Mouse (Mus musculus) liver, postnatal 0 days (tissue): ENCODE measurements at regions not wholly inside any gene's neighbourhood (a gene's known extent, or its start where the extent isn't known, plus 50 kb on each side); places are given as distances from the start of the nearest gene placed in this dataset.

ENCODE experiments used
- ATAC-seq: fragments of 200-750 bp; cut with Nextera tagmentation; 2 replicates; pipeline ENCODE4 v1.8.0; 2017; ENCODE audit warnings: mild to moderate bottlenecking, moderate library complexity
- DNase-seq: peaks from one replicate; pipeline ENCODE4 v3.0.0-alpha.2; 2016
- H3K27ac ChIP-seq: fragments of 300-500 bp; sonication (generic); 2 replicates; pipeline ENCODE4 v1.5.1; 2014; ENCODE audit warnings: antibody characterized with exemption, moderate library complexity, mild to moderate bottlenecking, low read depth
- H3K27me3 ChIP-seq: fragments of 300-500 bp; sonication (generic); 2 replicates; pipeline ENCODE4 v1.6.1; 2014; ENCODE audit warnings: low read length, control low read depth, mixed read lengths; ENCODE audit not compliant: insufficient read depth
- H3K36me3 ChIP-seq: fragments of 300-500 bp; sonication (generic); replicated peaks from 2 replicates; pipeline ENCODE4 v1.6.1; 2014; ENCODE audit warnings: mild to moderate bottlenecking, control low read depth, low read length, moderate library complexity, mixed read lengths; ENCODE audit not compliant: insufficient read depth
- H3K4me1 ChIP-seq: fragments of 300-500 bp; sonication (generic); 2 replicates; pipeline ENCODE4 v1.6.1; 2014; ENCODE audit warnings: antibody characterized with exemption, mild to moderate bottlenecking, control low read depth; ENCODE audit not compliant: insufficient read depth
- H3K4me2 ChIP-seq: fragments of 300-500 bp; sonication (generic); 2 replicates; pipeline ENCODE4 v1.6.1; 2014; ENCODE audit warnings: low read depth, mild to moderate bottlenecking, low read length, moderate library complexity, mixed read lengths
- H3K4me3 ChIP-seq: fragments of 300-500 bp; sonication (generic); 2 replicates; pipeline ENCODE4 v1.5.1; 2014; ENCODE audit warnings: low read depth, low read length
- H3K9ac ChIP-seq: fragments of 300-500 bp; sonication (generic); replicated peaks from 2 replicates; pipeline ENCODE4 v1.6.1; 2014; ENCODE audit warnings: mild to moderate bottlenecking, moderate library complexity
- H3K9me3 ChIP-seq: fragments of 300-500 bp; sonication (generic); 2 replicates; pipeline ENCODE4 v1.6.1; 2016; ENCODE audit warnings: mild to moderate bottlenecking, control low read depth, low read length, mixed read lengths
- CTCF ChIP-seq: sonication (generic); IDR thresholded peaks from 2 replicates; pipeline ENCODE4 v1.5.1; 2016; ENCODE audit warnings: antibody characterized with exemption, low read depth
- EP300 ChIP-seq: IDR thresholded peaks from 2 replicates; pipeline ENCODE4 v1.6.1; 2016; ENCODE audit warnings: antibody characterized with exemption, low read depth, mild to moderate bottlenecking
- WGBS: fragments of 180-500 bp; shearing (Covaris S2); extraction: QIAGEN DNeasy Blood & Tissue Kit; methylation state at CpG from one replicate; pipeline ENCODE4 v1.1.7; 2014; ENCODE audit not compliant: insufficient replicate concordance; 5-methylcytosine and 5-hydroxymethylcytosine counted together

DNA sequence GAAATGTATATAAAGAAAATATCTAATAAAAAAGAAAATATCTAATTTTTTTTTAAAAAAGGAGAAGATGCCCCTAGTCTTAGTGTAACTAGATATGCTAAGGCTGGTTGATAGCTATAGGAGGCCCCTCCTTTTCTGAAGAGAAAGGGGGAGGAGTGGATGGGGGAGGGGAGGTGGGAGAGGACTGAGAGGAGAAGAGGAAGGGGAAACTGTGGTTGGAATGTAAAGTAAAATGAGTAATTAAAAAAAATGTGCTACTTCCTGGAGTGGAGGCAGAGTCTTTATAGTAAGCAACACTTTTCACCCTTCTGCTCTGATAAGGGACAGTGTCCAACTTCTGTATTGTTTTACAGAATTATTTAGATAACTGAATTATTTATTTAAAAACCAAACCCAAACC, 513.6 kb upstream of the Fam160b2 start:
- Histone ChIP-seq H3K36me3 (no peaks in the 10 kb centered on the region), H3K27ac (no peak overlapping the region), H3K27me3 (no peaks in the 10 kb centered on the region), H3K4me3 (no peak overlapping the region), H3K4me2 (no peak overlapping the region), H3K4me1 (no peaks in the 10 kb centered on the region), H3K9ac (no peak overlapping the region), H3K9me3 (no peaks in the 10 kb centered on the region)
- no peak for ATAC-seq
- no peak for TF ChIP-seq EP300
- TF ChIP-seq CTCF: no peak
- no peak for DNase-seq

GRCm38 (mm10) chr14:71104617-71105016, 505.0 kb upstream of the Fam160b2 start:
- H3K9ac ChIP-seq: no peak overlapping the region
- H3K9me3 ChIP-seq: no peaks in the 10 kb centered on the region
- ATAC-seq: no peak
- no peaks in the 10 kb centered on the region for H3K4me1 ChIP-seq
- H3K36me3 ChIP-seq: no peaks in the 10 kb centered on the region
- H3K27me3 ChIP-seq: no peaks in the 10 kb centered on the region
- H3K4me3 ChIP-seq: no peak overlapping the region
- TF ChIP-seq EP300: no peak
- no peak for TF ChIP-seq CTCF
- no peak overlapping the region for H3K4me2 ChIP-seq
- no peak overlapping the region for H3K27ac ChIP-seq
- DNase-seq: no peak

DNA sequence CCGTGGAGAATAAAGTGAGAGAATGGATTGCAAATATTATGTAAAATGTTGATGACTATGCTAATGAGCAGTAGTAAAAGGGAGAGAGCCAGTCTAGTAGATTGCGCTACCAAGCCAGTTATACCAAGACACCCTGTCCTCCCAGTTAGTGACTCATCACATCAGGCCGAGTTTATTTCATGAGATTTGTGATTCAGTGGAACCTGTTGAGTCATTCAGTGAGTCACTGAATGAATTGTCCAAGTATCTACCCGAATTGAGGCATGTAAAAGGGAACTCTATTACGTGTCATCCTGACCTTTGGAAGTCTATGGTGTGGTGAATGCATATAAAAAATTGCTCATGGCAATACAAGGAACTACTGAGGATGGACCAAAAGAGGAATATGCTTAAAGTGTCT, 504.3 kb upstream of the Fam160b2 start:
- ATAC-seq (no peak), DNase-seq (no peak)
- Histone ChIP-seq H3K4me3 (no peak overlapping the region), H3K9me3 (no peaks in the 10 kb centered on the region), H3K9ac (no peak overlapping the region), H3K36me3 (no peaks in the 10 kb centered on the region), H3K27ac (no peak overlapping the region), H3K4me2 (no peak overlapping the region), H3K27me3 (no peaks in the 10 kb centered on the region), H3K4me1 (no peaks in the 10 kb centered on the region)
- 65% methylated on average over 5 of the region's 5 CpGs for WGBS
- TF ChIP-seq EP300 (no peak), CTCF (no peak)

- ATAC-seq (no peak), DNase-seq (no peak)
- Histone ChIP-seq H3K36me3 (no peaks in the 10 kb centered on the region), H3K9me3 (no peaks in the 10 kb centered on the region), H3K4me1 (no peaks in the 10 kb centered on the region), H3K27ac (no peak overlapping the region), H3K4me3 (no peak overlapping the region), H3K4me2 (no peak overlapping the region), H3K9ac (no peak overlapping the region), H3K27me3 (no peaks in the 10 kb centered on the region)
- TF ChIP-seq CTCF (no peak), EP300 (no peak)
- 85% methylated on average over 7 of the region's 7 CpGs for WGBS
These were observed 496.2 kb upstream of the Fam160b2 start for GRCm38 (mm10) chr14:71095661-71096422.

DNA sequence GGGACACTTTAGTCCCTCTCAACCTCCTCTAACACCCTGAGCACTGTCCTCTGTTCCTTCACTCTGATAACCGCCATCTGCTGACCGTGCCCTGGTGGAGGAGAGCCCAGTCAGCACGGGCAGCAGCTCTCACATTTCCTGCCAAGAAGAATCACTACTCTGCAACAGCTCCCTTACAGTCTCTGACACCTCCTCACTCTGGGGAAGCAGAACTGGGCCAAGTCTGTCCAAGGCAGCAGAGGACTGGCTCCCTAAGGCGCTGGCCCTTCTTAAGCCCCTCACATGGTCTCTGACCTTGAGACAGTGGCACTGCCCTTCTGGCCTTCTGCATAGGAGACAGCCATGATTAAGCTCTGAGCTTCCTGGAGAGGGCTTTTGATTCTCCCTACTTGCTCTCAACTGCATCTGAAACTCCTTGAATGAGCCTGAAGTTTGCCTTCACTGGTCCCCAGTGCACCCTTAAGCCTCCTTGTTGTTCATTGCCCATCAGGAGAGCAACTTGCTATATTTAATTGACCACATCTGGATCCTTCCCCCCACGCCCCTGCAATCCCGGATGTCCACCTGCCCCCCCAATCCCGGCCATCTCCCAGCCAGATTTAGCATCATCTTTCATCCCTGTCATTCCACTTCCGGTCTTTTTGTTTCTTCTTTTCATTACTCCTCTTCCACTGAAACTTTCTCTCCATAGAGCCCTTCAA, 493.1 kb upstream of the Fam160b2 start:
- ATAC-seq (no peak), DNase-seq (no peak)
- TF ChIP-seq CTCF (no peak), EP300 (no peak)
- Histone ChIP-seq H3K9me3 (no peaks in the 10 kb centered on the region), H3K4me2 (no peak overlapping the region), H3K4me1 (no peaks in the 10 kb centered on the region), H3K27ac (no peak overlapping the region), H3K9ac (no peak overlapping the region), H3K36me3 (no peaks in the 10 kb centered on the region), H3K27me3 (no peaks in the 10 kb centered on the region), H3K4me3 (no peak overlapping the region)
- 54% methylated on average over 8 of the region's 8 CpGs for WGBS

DNA sequence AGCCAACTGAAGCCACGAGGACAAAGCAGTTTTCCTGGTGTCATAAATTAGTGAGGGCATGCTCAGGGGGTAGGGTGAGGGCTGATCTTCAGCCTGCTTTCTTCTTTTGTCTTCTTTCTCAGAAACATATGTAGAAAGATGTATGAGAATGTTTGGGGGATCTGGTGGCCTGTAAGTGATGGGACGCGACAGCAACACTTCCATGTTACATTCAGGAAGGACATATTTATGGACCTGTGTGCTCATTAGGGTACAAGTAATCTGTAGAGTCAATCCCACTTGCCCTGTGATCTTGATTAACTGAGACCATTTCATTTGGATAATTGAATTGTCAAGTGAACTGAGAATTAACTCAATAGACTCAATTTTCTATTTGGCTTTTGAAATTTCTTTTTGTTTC, 486.1 kb upstream of the Fam160b2 start:
- H3K4me2 ChIP-seq: no peak overlapping the region
- H3K9me3 ChIP-seq: no peaks in the 10 kb centered on the region
- WGBS: 74% methylated on average over 3 of the region's 3 CpGs
- H3K4me3 ChIP-seq: no peak overlapping the region
- no peak overlapping the region for H3K9ac ChIP-seq
- no peak overlapping the region for H3K27ac ChIP-seq
- TF ChIP-seq CTCF (no peak), EP300 (no peak)
- no peaks in the 10 kb centered on the region for H3K4me1 ChIP-seq
- H3K27me3 ChIP-seq: no peaks in the 10 kb centered on the region
- H3K36me3 ChIP-seq: no peaks in the 10 kb centered on the region
- ATAC-seq (no peak), DNase-seq (no peak)
